Mouse (Mus musculus): ENCODE results near the gene Gtf3a. TPM values are rescaled to one million over a fixed set of nuclear protein-coding genes. Genes with fewer than 3 reads are reported as not detected.

Gtf3a gene
- polyA plus RNA-seq, 1 experiment from 2014 or later, result 42.7 TPM

GRCm38 (mm10) chr5:146944568-146944967, 3.9 kb upstream of the Gtf3a start:
- H3K4me1 ChIP-seq (ENCODE audit: control insufficient read depth, low read depth, low read length), result peaks cover 13% of the 10 kb centered on the region
- H3K9ac ChIP-seq (ENCODE audit: low read depth, low read length), result no peak overlapping the region
- no peaks in the 10 kb centered on the region for H3K36me3 ChIP-seq (ENCODE audit: control insufficient read depth, insufficient read depth)
- no peak overlapping the region for H3K4me2 ChIP-seq (ENCODE audit: low read depth, low read length)
- H3K27ac ChIP-seq (ENCODE audit: low read length), result no peak overlapping the region
- no peaks in the 10 kb centered on the region for H3K27me3 ChIP-seq (ENCODE audit: control insufficient read depth, insufficient read depth, low read depth, low read length)
- H3K9me3 ChIP-seq (replicated peaks; ENCODE audit: control insufficient read depth, low read length), result peaks cover 3% of the 10 kb centered on the region
- no peak for ATAC-seq (ENCODE audit: low read depth)
- 79% methylated on average over 2 of the region's 2 CpGs for WGBS (ENCODE audit: insufficient replicate concordance)
- no peak overlapping the region for H3K4me3 ChIP-seq (ENCODE audit: low read depth, low read length)

- no peak overlapping the region for H3K27ac ChIP-seq (ENCODE audit: low read length)
- H3K9me3 ChIP-seq (replicated peaks; ENCODE audit: control insufficient read depth, low read length), result peaks cover 3% of the 10 kb centered on the region
- H3K4me1 ChIP-seq (ENCODE audit: control insufficient read depth, low read depth, low read length), result peaks cover 14% of the 10 kb centered on the region
- H3K36me3 ChIP-seq (ENCODE audit: control insufficient read depth, insufficient read depth), result peaks cover 5% of the 10 kb centered on the region; the same call in 1 of the 2 replicates
- 72% methylated on average over 9 of the region's 9 CpGs for WGBS (ENCODE audit: insufficient replicate concordance)
- H3K9ac ChIP-seq (ENCODE audit: low read depth, low read length), result no peak overlapping the region
- H3K27me3 ChIP-seq (ENCODE audit: control insufficient read depth, insufficient read depth, low read depth, low read length), result no peaks in the 10 kb centered on the region
- ATAC-seq (ENCODE audit: low read depth), result no peak
- no peak overlapping the region for H3K4me3 ChIP-seq (ENCODE audit: low read depth, low read length)
- H3K4me2 ChIP-seq (ENCODE audit: low read depth, low read length), result no peak overlapping the region
Measured at GRCm38 (mm10) chr5:146946682-146947081, 1.8 kb upstream of the Gtf3a start.

DNA sequence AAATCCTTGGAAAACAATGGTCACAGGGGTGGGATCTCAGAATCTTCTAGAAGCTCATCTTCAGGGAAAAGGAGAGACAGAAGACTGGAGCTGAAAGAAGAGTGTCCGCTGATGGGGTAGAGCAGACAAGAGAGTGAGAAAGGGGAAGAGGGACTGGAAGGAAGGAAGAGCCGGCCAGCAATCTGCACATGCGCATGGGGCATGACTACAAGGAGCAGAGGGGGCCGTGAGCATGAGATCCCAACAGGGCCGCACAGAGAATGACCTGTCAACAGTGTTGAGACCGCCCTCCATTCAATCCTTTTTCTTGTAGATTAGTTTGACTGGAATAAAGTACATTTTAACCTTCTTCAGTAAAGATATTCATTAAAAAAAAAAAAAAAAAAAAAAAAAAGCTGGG, 960 bp upstream of the Gtf3a start:
- Histone ChIP-seq H3K9me3 (replicated peaks; ENCODE audit: control insufficient read depth, low read length) (peaks cover 3% of the 10 kb centered on the region), H3K4me1 (ENCODE audit: control insufficient read depth, low read depth, low read length) (peaks cover 14% of the 10 kb centered on the region), H3K36me3 (ENCODE audit: control insufficient read depth, insufficient read depth) (peaks cover 12% of the 10 kb centered on the region), H3K9ac (ENCODE audit: low read depth, low read length) (no peak overlapping the region), H3K4me3 (ENCODE audit: low read depth, low read length) (no peak overlapping the region; the same call in 1 of the 2 replicates), H3K4me2 (ENCODE audit: low read depth, low read length) (peak overlapping the region; percentile 90; the same call in 1 of the 2 replicates), H3K27me3 (ENCODE audit: control insufficient read depth, insufficient read depth, low read depth, low read length) (no peaks in the 10 kb centered on the region), H3K27ac (ENCODE audit: low read length) (no peak overlapping the region)
- no peak for ATAC-seq (ENCODE audit: low read depth)
- 39% methylated on average over 6 of the region's 6 CpGs for WGBS (ENCODE audit: insufficient replicate concordance)

GRCm38 (mm10) chr5:146948041-146948507, 383 bp upstream of the Gtf3a start:
- H3K4me1 ChIP-seq (ENCODE audit: control insufficient read depth, low read depth, low read length), result peaks cover 14% of the 10 kb centered on the region
- H3K4me2 ChIP-seq (ENCODE audit: low read depth, low read length), result peak overlapping the region; percentile 90
- H3K4me3 ChIP-seq (ENCODE audit: low read depth, low read length), result peak overlapping the region; percentile 80
- peaks cover 16% of the 10 kb centered on the region for H3K36me3 ChIP-seq (ENCODE audit: control insufficient read depth, insufficient read depth)
- no peaks in the 10 kb centered on the region for H3K27me3 ChIP-seq (ENCODE audit: control insufficient read depth, insufficient read depth, low read depth, low read length)
- peaks cover 3% of the 10 kb centered on the region for H3K9me3 ChIP-seq (replicated peaks; ENCODE audit: control insufficient read depth, low read length)
- ATAC-seq (ENCODE audit: low read depth), result no peak
- peak overlapping the region; percentile 78 for H3K27ac ChIP-seq (ENCODE audit: low read length)
- peak overlapping the region; percentile 68 for H3K9ac ChIP-seq (ENCODE audit: low read depth, low read length)
- 11% methylated on average over 10 of the region's 10 CpGs for WGBS (ENCODE audit: insufficient replicate concordance)

DNA sequence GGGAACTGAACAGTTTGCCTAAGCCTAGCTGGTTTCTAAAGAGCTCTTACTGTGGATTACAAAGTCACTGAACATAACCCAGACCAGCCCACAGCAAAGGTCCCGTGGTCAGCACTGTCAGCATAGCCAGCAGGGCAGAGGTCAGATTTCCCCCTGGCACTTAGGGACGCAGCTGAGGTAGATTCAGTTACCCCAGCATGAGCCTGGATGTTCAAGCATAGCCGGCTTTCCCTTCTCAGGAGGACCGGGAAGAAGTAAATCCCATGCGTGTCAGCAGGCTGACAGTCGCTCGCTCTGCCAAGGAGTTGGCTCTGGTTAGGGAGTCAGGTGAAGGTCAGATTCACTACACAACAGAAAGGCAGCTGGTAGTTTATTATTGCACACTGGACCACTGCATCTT, 6.1 kb downstream of the Gtf3a start:
- H3K4me3 ChIP-seq (ENCODE audit: low read depth, low read length), result no peak overlapping the region
- H3K4me2 ChIP-seq (ENCODE audit: low read depth, low read length), result no peak overlapping the region
- no peak overlapping the region for H3K9ac ChIP-seq (ENCODE audit: low read depth, low read length)
- peaks cover 2% of the 10 kb centered on the region for H3K4me1 ChIP-seq (ENCODE audit: control insufficient read depth, low read depth, low read length)
- H3K9me3 ChIP-seq (replicated peaks; ENCODE audit: control insufficient read depth, low read length), result no peaks in the 10 kb centered on the region
- no peaks in the 10 kb centered on the region for H3K27me3 ChIP-seq (ENCODE audit: control insufficient read depth, insufficient read depth, low read depth, low read length)
- no peak for ATAC-seq (ENCODE audit: low read depth)
- WGBS (ENCODE audit: insufficient replicate concordance), result 83% methylated on average over 7 of the region's 7 CpGs
- no peak overlapping the region for H3K27ac ChIP-seq (ENCODE audit: low read length)
- H3K36me3 ChIP-seq (ENCODE audit: control insufficient read depth, insufficient read depth), result peaks cover 52% of the 10 kb centered on the region

DNA sequence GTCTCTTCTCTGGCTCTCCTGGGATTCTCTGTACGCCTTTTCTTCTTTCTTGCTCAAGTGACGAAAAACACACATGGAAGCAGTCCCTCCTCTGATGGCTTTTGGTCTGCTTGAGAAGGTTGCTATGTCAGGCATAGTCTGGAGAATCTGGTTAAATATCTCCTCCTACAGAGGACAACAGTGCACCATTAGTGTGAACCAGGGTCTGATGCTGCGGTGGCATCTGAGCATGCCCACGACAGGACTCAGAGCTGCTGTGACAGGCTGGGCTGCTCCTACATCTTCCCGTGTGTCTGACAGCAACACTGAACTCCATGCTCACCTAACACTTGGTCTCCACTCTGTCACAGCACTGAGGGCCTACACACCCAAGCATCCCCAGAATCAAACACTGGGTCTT, 7.2 kb downstream of the Gtf3a start:
- 70% methylated on average over 5 of the region's 5 CpGs for WGBS (ENCODE audit: insufficient replicate concordance)
- peaks cover 52% of the 10 kb centered on the region for H3K36me3 ChIP-seq (ENCODE audit: control insufficient read depth, insufficient read depth)
- ATAC-seq (ENCODE audit: low read depth), result no peak

GRCm38 (mm10) chr5:146956678-146957077, 8.2 kb downstream of the Gtf3a start:
- Histone ChIP-seq H3K9ac (ENCODE audit: low read depth, low read length) (no peak overlapping the region), H3K4me3 (ENCODE audit: low read depth, low read length) (no peak overlapping the region), H3K27ac (ENCODE audit: low read length) (no peak overlapping the region), H3K36me3 (ENCODE audit: control insufficient read depth, insufficient read depth) (peaks cover 47% of the 10 kb centered on the region), H3K9me3 (replicated peaks; ENCODE audit: control insufficient read depth, low read length) (no peaks in the 10 kb centered on the region), H3K4me1 (ENCODE audit: control insufficient read depth, low read depth, low read length) (no peaks in the 10 kb centered on the region; the same call in none of the 2 replicates), H3K4me2 (ENCODE audit: low read depth, low read length) (no peak overlapping the region), H3K27me3 (ENCODE audit: control insufficient read depth, insufficient read depth, low read depth, low read length) (no peaks in the 10 kb centered on the region)
- WGBS (ENCODE audit: insufficient replicate concordance), result 77% methylated on average over 18 of the region's 18 CpGs
- 0 out of 2 replicates have a peak, but pooled peaks have one; percentile 17 for ATAC-seq (ENCODE audit: low read depth)

More for the DNA sequence above, 7.2 kb downstream of the Gtf3a start:
- Histone ChIP-seq H3K4me2 (ENCODE audit: low read depth, low read length) (no peak overlapping the region), H3K4me3 (ENCODE audit: low read depth, low read length) (no peak overlapping the region), H3K9ac (ENCODE audit: low read depth, low read length) (no peak overlapping the region), H3K27me3 (ENCODE audit: control insufficient read depth, insufficient read depth, low read depth, low read length) (no peaks in the 10 kb centered on the region), H3K4me1 (ENCODE audit: control insufficient read depth, low read depth, low read length) (no peaks in the 10 kb centered on the region; the same call in 1 of the 2 replicates), H3K27ac (ENCODE audit: low read length) (no peak overlapping the region), H3K9me3 (replicated peaks; ENCODE audit: control insufficient read depth, low read length) (no peaks in the 10 kb centered on the region)

- Histone ChIP-seq H3K9ac (ENCODE audit: low read depth, low read length) (peak within 1 kb of the TSS; percentile 77), H3K4me2 (ENCODE audit: low read depth, low read length) (peak within 1 kb of the TSS; percentile 73), H3K27ac (ENCODE audit: low read length) (no peak within 1 kb of the TSS), H3K9me3 (replicated peaks; ENCODE audit: control insufficient read depth, low read length) (no peaks in the 10 kb centered on the region), H3K27me3 (ENCODE audit: control insufficient read depth, insufficient read depth, low read depth, low read length) (no peaks in the 10 kb centered on the region), H3K4me3 (ENCODE audit: low read depth, low read length) (peak within 1 kb of the TSS; percentile 84), H3K36me3 (ENCODE audit: control insufficient read depth, insufficient read depth) (peaks cover 5% of the 10 kb centered on the region), H3K4me1 (ENCODE audit: control insufficient read depth, low read depth, low read length) (peaks cover 8% of the 10 kb centered on the region)
- WGBS (ENCODE audit: insufficient replicate concordance), result under 1% methylated on average over 45 of the region's 46 CpGs
- peak; percentile 90 for ATAC-seq (ENCODE audit: low read depth)
Measured at GRCm38 (mm10) chr5:146963118-146963936, 14.9 kb downstream of the Gtf3a start, which contains the start of gene Mtif3. TSS of gene Mtif3 (minus strand) at chr5:146963800.

- Histone ChIP-seq H3K4me2 (ENCODE audit: low read depth, low read length) (peak overlapping the region; percentile 73), H3K36me3 (ENCODE audit: control insufficient read depth, insufficient read depth) (peaks cover under 1% of the 10 kb centered on the region), H3K9ac (ENCODE audit: low read depth, low read length) (peak overlapping the region; percentile 77), H3K27ac (ENCODE audit: low read length) (no peak overlapping the region), H3K9me3 (replicated peaks; ENCODE audit: control insufficient read depth, low read length) (no peaks in the 10 kb centered on the region), H3K27me3 (ENCODE audit: control insufficient read depth, insufficient read depth, low read depth, low read length) (no peaks in the 10 kb centered on the region), H3K4me1 (ENCODE audit: control insufficient read depth, low read depth, low read length) (peaks cover 8% of the 10 kb centered on the region), H3K4me3 (ENCODE audit: low read depth, low read length) (peak overlapping the region; percentile 84)
- WGBS (ENCODE audit: insufficient replicate concordance), result 59% methylated on average over 8 of the region's 8 CpGs
- ATAC-seq (ENCODE audit: low read depth), result no peak
Measured at GRCm38 (mm10) chr5:146963937-146964278, 15.5 kb downstream of the Gtf3a start.

Measured in liver, embryonic 16.5 days (tissue).